In the genomic region with DNA sequence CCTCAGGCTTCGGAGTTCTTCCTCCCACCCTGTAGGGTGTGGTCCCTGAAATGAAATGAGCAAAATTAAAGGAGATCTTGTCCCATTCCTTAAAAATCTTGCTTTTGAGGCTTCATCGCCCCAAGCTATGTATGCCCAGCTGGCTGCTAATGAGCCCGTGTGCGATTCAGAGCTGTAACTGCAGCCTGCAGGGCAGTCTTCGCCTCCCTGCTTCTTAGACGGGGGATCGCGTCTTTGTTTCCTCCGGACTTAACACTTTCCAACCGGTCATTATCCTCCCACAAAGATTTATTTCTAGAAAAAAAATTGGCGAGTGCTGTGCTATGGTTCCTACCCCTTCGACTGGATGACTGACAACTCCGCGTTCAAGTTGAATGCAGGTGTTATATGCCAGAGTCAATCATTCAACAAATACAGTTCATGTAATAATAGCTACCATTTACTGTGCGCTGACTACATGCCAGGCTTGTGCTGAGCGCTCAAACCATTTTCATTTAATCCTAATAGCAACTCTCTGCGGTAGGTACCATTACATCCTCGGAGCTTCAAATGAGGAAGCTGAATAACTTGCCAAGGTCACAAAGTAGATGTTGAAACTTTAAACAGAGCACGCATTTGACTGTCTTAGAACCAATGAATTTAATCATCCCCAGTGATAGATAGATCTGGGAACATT, we compare ENCODE assay signal across 8 mouse cellular contexts. TPM values are rescaled to one million over a fixed set of nuclear protein-coding genes. Genes with fewer than 3 reads are reported as not detected.
A peak's percentile ranks its signal among the peaks of the same experiment; 100 is the strongest.
DNase-seq lines count a peak whose midpoint lies in the region; ATAC-seq and TF ChIP-seq lines count a peak whose summit lies in the region.

No protein-coding gene starts in this region.

- 4% methylated on average over 19 of the region's 19 CpGs for WGBS in lung, embryonic 14.5 days
- 7% methylated on average over 19 of the region's 19 CpGs for WGBS in embryonic facial prominence, embryonic 10.5 days
- 5% methylated on average over 19 of the region's 19 CpGs for WGBS in hindbrain, embryonic 14.5 days
- 9% methylated on average over 19 of the region's 19 CpGs for WGBS in midbrain, embryonic 10.5 days

- H3K9ac ChIP-seq in lung, embryonic 14.5 days: peak overlapping the region; percentile 82
- H3K9ac ChIP-seq in hindbrain, embryonic 14.5 days: peak overlapping the region; percentile 79

- peak overlapping the region; percentile 87 for H3K4me3 ChIP-seq in lung, embryonic 14.5 days (ENCODE audit: low read depth, low read length)
- H3K4me3 ChIP-seq in embryonic facial prominence, embryonic 10.5 days: peak overlapping the region; percentile 88
- peak overlapping the region; percentile 92 for H3K4me3 ChIP-seq in hindbrain, embryonic 14.5 days (replicated peaks; ENCODE audit: low read length)
- H3K4me3 ChIP-seq in midbrain, embryonic 10.5 days: peak overlapping the region; percentile 77

- no peak for DNase-seq in lung, embryonic 14.5 days
- no peak for DNase-seq in lung, postnatal 14 days
- no peak for DNase-seq in embryonic facial prominence, embryonic 10.5 days (ENCODE audit: low spot score)
- DNase-seq in hindbrain, embryonic 14.5 days (ENCODE audit: low spot score): peak; percentile 54
- no peak for DNase-seq in midbrain, embryonic 10.5 days (ENCODE audit: low spot score)
- DNase-seq in cerebellum, adult 18-20 months: no peak
- no peak for DNase-seq in B cell, adult 2 months
- no peak for DNase-seq in gastrocnemius, postnatal 14 days

- H3K36me3 ChIP-seq in lung, embryonic 14.5 days (ENCODE audit: insufficient read depth): 0 out of 2 replicates have a peak, but pooled peaks cover 3% of the 10 kb centered on the region
- H3K36me3 ChIP-seq in embryonic facial prominence, embryonic 10.5 days (replicated peaks): no peaks in the 10 kb centered on the region
- H3K36me3 ChIP-seq in hindbrain, embryonic 14.5 days (replicated peaks; ENCODE audit: control insufficient read depth, insufficient read depth): no peaks in the 10 kb centered on the region
- peaks cover 3% of the 10 kb centered on the region; the same call in 1 of the 2 replicates for H3K36me3 ChIP-seq in midbrain, embryonic 10.5 days

- H3K4me2 ChIP-seq in lung, embryonic 14.5 days: peak overlapping the region; percentile 74
- H3K4me2 ChIP-seq in hindbrain, embryonic 14.5 days (replicated peaks): peak overlapping the region; percentile 81

- no peak for ATAC-seq in lung, embryonic 14.5 days (ENCODE audit: insufficient read depth)
- peak; percentile 25; the same call in 1 of the 2 replicates for ATAC-seq in hindbrain, embryonic 14.5 days (ENCODE audit: low FRiP score)

- peaks cover 13% of the 10 kb centered on the region for H3K4me1 ChIP-seq in lung, embryonic 14.5 days (ENCODE audit: insufficient read depth)
- H3K4me1 ChIP-seq in embryonic facial prominence, embryonic 10.5 days: peaks cover 34% of the 10 kb centered on the region
- H3K4me1 ChIP-seq in hindbrain, embryonic 14.5 days (replicated peaks; ENCODE audit: control insufficient read depth, insufficient read depth, low read length): peaks cover 20% of the 10 kb centered on the region
- peaks cover 41% of the 10 kb centered on the region for H3K4me1 ChIP-seq in midbrain, embryonic 10.5 days

- no peak for TF ChIP-seq CTCF in lung, embryonic 14.5 days (IDR thresholded peaks at IDR 0.05; ENCODE audit: low read depth)

- H3K27ac ChIP-seq in lung, embryonic 14.5 days (ENCODE audit: low read depth): peak overlapping the region; percentile 100
- H3K27ac ChIP-seq in embryonic facial prominence, embryonic 10.5 days (replicated peaks): peak overlapping the region; percentile 92
- peak overlapping the region; percentile 99 for H3K27ac ChIP-seq in hindbrain, embryonic 14.5 days
- peak overlapping the region; percentile 93 for H3K27ac ChIP-seq in midbrain, embryonic 10.5 days (replicated peaks)

- intact Hi-C loops in gastrocnemius, postnatal 14 days (cut with DNase I; ENCODE audit: low total_unique reads): no loop called here

- no peaks in the 10 kb centered on the region for H3K9me3 ChIP-seq in lung, embryonic 14.5 days (ENCODE audit: low read depth, low read length)
- no peaks in the 10 kb centered on the region for H3K9me3 ChIP-seq in embryonic facial prominence, embryonic 10.5 days
- H3K9me3 ChIP-seq in hindbrain, embryonic 14.5 days (ENCODE audit: control insufficient read depth, low read length): no peaks in the 10 kb centered on the region
- H3K9me3 ChIP-seq in midbrain, embryonic 10.5 days (replicated peaks): no peaks in the 10 kb centered on the region

- no peaks in the 10 kb centered on the region for H3K27me3 ChIP-seq in lung, embryonic 14.5 days (ENCODE audit: insufficient read depth, low read length)
- H3K27me3 ChIP-seq in embryonic facial prominence, embryonic 10.5 days (replicated peaks; ENCODE audit: low read depth, poor library complexity, severe bottlenecking): no peaks in the 10 kb centered on the region
- no peaks in the 10 kb centered on the region for H3K27me3 ChIP-seq in hindbrain, embryonic 14.5 days (ENCODE audit: control insufficient read depth, insufficient read depth, low read length)
- H3K27me3 ChIP-seq in midbrain, embryonic 10.5 days (ENCODE audit: low read depth, poor library complexity, severe bottlenecking): no peaks in the 10 kb centered on the region

RNA-seq across cellular contexts. Expression of gene Cap1, which starts 0.9 kb away (rescaled TPM):
- 79.9 and 80.6 TPM in 2 replicates for polyA plus RNA-seq in lung, embryonic 14.5 days (2014; fragmentation: Nextera tagmentation; extraction: Ambion mirVana)
- polyA plus RNA-seq in embryonic facial prominence, embryonic 10.5 days (2016; fragmentation: Nextera tagmentation; extraction: Ambion mirVana): 72.6 and 73.9 TPM in 2 replicates
- polyA plus RNA-seq in hindbrain, embryonic 14.5 days (2014; fragmentation: Nextera tagmentation; extraction: Ambion mirVana): 71.9 and 76.7 TPM in 2 replicates
- polyA plus RNA-seq in midbrain, embryonic 10.5 days (2016; fragmentation: Nextera tagmentation; extraction: Ambion mirVana): 69.4 and 79.4 TPM in 2 replicates
- total RNA-seq in gastrocnemius, postnatal 14 days (2021): 10 to 100 TPM; 33.4 to 39.2 TPM

RNA-seq across cellular contexts. Expression of gene Ppt1, which starts 50.7 kb away (rescaled TPM):
- 61.0 and 65.7 TPM in 2 replicates for polyA plus RNA-seq in lung, embryonic 14.5 days (2014; fragmentation: Nextera tagmentation; extraction: Ambion mirVana)
- polyA plus RNA-seq in embryonic facial prominence, embryonic 10.5 days (2016; fragmentation: Nextera tagmentation; extraction: Ambion mirVana): 50.6 and 53.4 TPM in 2 replicates
- 83.7 and 84.4 TPM in 2 replicates for polyA plus RNA-seq in hindbrain, embryonic 14.5 days (2014; fragmentation: Nextera tagmentation; extraction: Ambion mirVana)
- 64.7 and 69.3 TPM in 2 replicates for polyA plus RNA-seq in midbrain, embryonic 10.5 days (2016; fragmentation: Nextera tagmentation; extraction: Ambion mirVana)
- total RNA-seq in gastrocnemius, postnatal 14 days (2021): 10 to 100 TPM; 16.3 to 17.2 TPM
